Mouse (Mus musculus) lung, adult 2 months (tissue): ENCODE measurements at regions not wholly inside any gene's neighbourhood (a gene's known extent, or its start where the extent isn't known, plus 50 kb on each side); places are given as distances from the start of the nearest gene placed in this dataset.

ENCODE experiments used
- DNase-seq: peaks from one replicate; pipeline ENCODE4 v3.0.0; 2022
- H3K4me1 ChIP-seq: fragments of 200-500 bp; 2 replicates; pipeline ENCODE4 v1.6.1; 2011; ENCODE audit warnings: low read length; ENCODE audit not compliant: control insufficient read depth, insufficient read depth
- H3K4me3 ChIP-seq: fragments of 200-500 bp; replicated peaks from 2 replicates; pipeline ENCODE3; 2011; ENCODE audit warnings: low read depth, mild to moderate bottlenecking, control low read depth, low read length; ENCODE audit errors: extremely low read depth
- CTCF ChIP-seq: fragments of 200-500 bp; IDR thresholded peaks from 2 replicates; pipeline ENCODE4 v1.5.1; 2011; ENCODE audit warnings: mild to moderate bottlenecking, low read length, control low read depth; ENCODE audit not compliant: insufficient read depth
- POLR2A ChIP-seq: fragments of 200-500 bp; IDR thresholded peaks from 2 replicates; pipeline ENCODE4 v1.6.1; 2011; ENCODE audit warnings: low read depth, mild to moderate bottlenecking, control low read depth, low read length, borderline replicate concordance; ENCODE audit errors: extremely low read depth
- WGBS: fragments of 180-500 bp; shearing (Covaris S2); methylation state at CpG from one replicate; pipeline ENCODE4 v1.1.7; 2018; 5-methylcytosine and 5-hydroxymethylcytosine counted together

- TF ChIP-seq POLR2A: no peak
- TF ChIP-seq CTCF: no peak
- no peak for DNase-seq
- Histone ChIP-seq H3K4me1 (no peaks in the 10 kb centered on the region; the same call in 1 of the 2 replicates), H3K4me3 (no peak overlapping the region)
- 57% methylated on average over 3 of the region's 3 CpGs for WGBS
Measured at GRCm38 (mm10) chr2:48493574-48493973, 320.3 kb upstream of the Acvr2a start.

GRCm38 (mm10) chr2:48494065-48494464 lies 319.8 kb upstream of the Acvr2a start:
- no peak for TF ChIP-seq CTCF
- no peak for TF ChIP-seq POLR2A
- WGBS: 50% methylated on average over 2 of the region's 2 CpGs

GRCm38 (mm10) chr2:48494632-48495031 lies 319.3 kb upstream of the Acvr2a start:
- TF ChIP-seq POLR2A (no peak), CTCF (no peak)
- Histone ChIP-seq H3K4me1 (no peaks in the 10 kb centered on the region; the same call in 1 of the 2 replicates), H3K4me3 (no peak overlapping the region)
- DNase-seq: no peak
- 71% methylated on average over 3 of the region's 3 CpGs for WGBS

More at GRCm38 (mm10) chr2:48494065-48494464, 319.8 kb upstream of the Acvr2a start:
- Histone ChIP-seq H3K4me3 (no peak overlapping the region), H3K4me1 (no peaks in the 10 kb centered on the region; the same call in 1 of the 2 replicates)
- peak; percentile 25 for DNase-seq

- H3K4me3 ChIP-seq: no peak overlapping the region
- TF ChIP-seq POLR2A (no peak), CTCF (no peak)
- no peaks in the 10 kb centered on the region; the same call in 1 of the 2 replicates for H3K4me1 ChIP-seq
- DNase-seq: no peak
- 91% methylated on average over 5 of the region's 5 CpGs for WGBS
Measured at GRCm38 (mm10) chr2:48498047-48498723, 315.7 kb upstream of the Acvr2a start.

GRCm38 (mm10) chr2:48499396-48499795 lies 314.5 kb upstream of the Acvr2a start:
- no peak for DNase-seq
- 78% methylated on average over 6 of the region's 6 CpGs for WGBS
- Histone ChIP-seq H3K4me1 (no peaks in the 10 kb centered on the region; the same call in 1 of the 2 replicates), H3K4me3 (no peak overlapping the region)
- TF ChIP-seq CTCF: no peak
- no peak for TF ChIP-seq POLR2A

- H3K4me1 ChIP-seq: no peaks in the 10 kb centered on the region; the same call in 1 of the 2 replicates
- H3K4me3 ChIP-seq: no peak overlapping the region
- DNase-seq: no peak
- WGBS: 41% methylated on average over 2 of the region's 2 CpGs
- TF ChIP-seq CTCF: no peak
Measured at GRCm38 (mm10) chr2:48501387-48501786, 312.5 kb upstream of the Acvr2a start.

GRCm38 (mm10) chr2:48513848-48514247 lies 300.1 kb upstream of the Acvr2a start:
- no peak overlapping the region for H3K4me3 ChIP-seq
- no peaks in the 10 kb centered on the region for H3K4me1 ChIP-seq
- TF ChIP-seq CTCF: no peak
- TF ChIP-seq POLR2A: no peak
- DNase-seq: no peak

- no peak for DNase-seq
- Histone ChIP-seq H3K4me3 (no peak overlapping the region), H3K4me1 (no peaks in the 10 kb centered on the region)
- WGBS: 80% methylated on average over 5 of the region's 5 CpGs
- no peak for TF ChIP-seq CTCF
Measured at GRCm38 (mm10) chr2:48519838-48520404, 294.0 kb upstream of the Acvr2a start.

GRCm38 (mm10) chr2:48520535-48520971 lies 293.4 kb upstream of the Acvr2a start:
- H3K4me3 ChIP-seq: no peak overlapping the region
- H3K4me1 ChIP-seq: no peaks in the 10 kb centered on the region
- TF ChIP-seq POLR2A (no peak), CTCF (no peak)
- no peak for DNase-seq
- WGBS: 68% methylated on average over 2 of the region's 2 CpGs

GRCm38 (mm10) chr2:48535453-48535852 lies 278.5 kb upstream of the Acvr2a start:
- DNase-seq: no peak
- Histone ChIP-seq H3K4me3 (no peak overlapping the region), H3K4me1 (no peaks in the 10 kb centered on the region)
- TF ChIP-seq POLR2A: no peak
- WGBS: 80% methylated on average over 2 of the region's 2 CpGs
